In genomic region chr4:87061696-87062095, GRCm38 (mm10) we compare ENCODE assay signal across 27 mouse cellular contexts.
A peak's percentile ranks its signal among the peaks of the same experiment; 100 is the strongest.
DNase-seq lines count a peak whose midpoint lies in the region; ATAC-seq and TF ChIP-seq lines count a peak whose summit lies in the region.
"Had no signal": no experiment of that assay in that cellular context is flagged by ENCODE, and none has a peak within 500 bp of the region (broad histone marks: within the 10 kb centered on the region; RNA-seq: fewer than 3 reads in every experiment).

No protein-coding gene starts in this region.

- H3K9ac ChIP-seq in hindbrain, embryonic 15.5 days = no peak overlapping the region
- no peak overlapping the region for H3K9ac ChIP-seq in hindbrain, embryonic 12.5 days
- H3K9ac ChIP-seq in neural tube, embryonic 13.5 days = no peak overlapping the region
- H3K9ac ChIP-seq: embryonic facial prominence, embryonic 12.5 days; embryonic facial prominence, embryonic 15.5 days; forebrain, postnatal 0 days; hindbrain, embryonic 14.5 days had no signal

- no peak for TF ChIP-seq CTCF in left cerebral cortex, adult 2 months (IDR thresholded peaks at IDR 0.05)

- no peaks in the 10 kb centered on the region for H3K36me3 ChIP-seq in hindbrain, embryonic 15.5 days
- no peaks in the 10 kb centered on the region for H3K36me3 ChIP-seq in hindbrain, embryonic 12.5 days
- no peaks in the 10 kb centered on the region for H3K36me3 ChIP-seq in neural tube, embryonic 13.5 days
- H3K36me3 ChIP-seq: embryonic facial prominence, embryonic 12.5 days; embryonic facial prominence, embryonic 15.5 days; G1E; hindbrain, embryonic 10.5 days had no signal

- no peak overlapping the region for H3K4me3 ChIP-seq in hindbrain, embryonic 15.5 days
- H3K4me3 ChIP-seq in hindbrain, embryonic 12.5 days = no peak overlapping the region
- H3K4me3 ChIP-seq in left cerebral cortex, adult 2 months = no peak overlapping the region
- H3K4me3 ChIP-seq in neural tube, embryonic 13.5 days = no peak overlapping the region
- H3K4me3 ChIP-seq: embryonic facial prominence, embryonic 12.5 days; embryonic facial prominence, embryonic 15.5 days; gastrocnemius, adult 2 months; hindbrain, embryonic 10.5 days had no signal

- WGBS in hindbrain, embryonic 15.5 days = 48% methylated on average over 2 of the region's 2 CpGs
- 87% methylated on average over 2 of the region's 2 CpGs for WGBS in hindbrain, embryonic 12.5 days
- WGBS in neural tube, embryonic 13.5 days = 64% methylated on average over 2 of the region's 2 CpGs

- 0 out of 2 replicates have a peak, but pooled peaks have one; percentile 15 for ATAC-seq in hindbrain, embryonic 15.5 days (ENCODE audit: low FRiP score, low read depth)
- no peak for ATAC-seq in hindbrain, embryonic 12.5 days (ENCODE audit: low FRiP score)
- 0 out of 2 replicates have a peak, but pooled peaks have one; percentile 29 for ATAC-seq in neural tube, embryonic 13.5 days (ENCODE audit: low read depth)
- ATAC-seq in monocyte, adult 5-6 weeks (replicated peaks; ENCODE audit: insufficient number of reproducible peaks, low FRiP score, low TSS enrichment, poor library complexity, severe bottlenecking) = no peak
- ATAC-seq: forebrain, embryonic 14.5 days; forebrain, postnatal 0 days; inflammation-experienced regulatory T-cells, adult 6 months; Patski had no signal

- no peak for DNase-seq in left cerebral cortex, adult 2 months (ENCODE audit: extremely low spot score in 1 of 2, low spot score in 2 of 2)
- no peak for DNase-seq in left cerebral cortex, postnatal 36 days (ENCODE audit: low spot score in 2 of 2)
- no peak for DNase-seq in neural tube, embryonic 10.5 days (ENCODE audit: extremely low spot score, low spot score)
- DNase-seq: adrenal gland, postnatal 10 days; adrenal gland, postnatal 36 days; B cell, adult 2 months; cerebellum, adult 11 months; cerebellum, adult 2 months; forebrain, postnatal 0 days; gastrocnemius, adult 2 months; gastrocnemius, postnatal 14 days; heart, adult 11 months; heart, postnatal 36 days had no signal

- H3K4me2 ChIP-seq in hindbrain, embryonic 15.5 days = no peak overlapping the region
- H3K4me2 ChIP-seq in hindbrain, embryonic 12.5 days (replicated peaks) = no peak overlapping the region
- no peak overlapping the region for H3K4me2 ChIP-seq in neural tube, embryonic 13.5 days
- H3K4me2 ChIP-seq: embryonic facial prominence, embryonic 12.5 days; embryonic facial prominence, embryonic 15.5 days; heart, embryonic 11.5 days; hindbrain, embryonic 14.5 days had no signal

- intact Hi-C loops in left cerebral cortex, adult 2 months (cut with DNase I) = loop anchor here (1.0 kb wide), 1 partner anchor 20 kb away; no protein-coding TSS in a partner anchor
- intact Hi-C loops in left cerebral cortex, postnatal 36 days (cut with DNase I) = no loop called here

- H3K4me1 ChIP-seq in hindbrain, embryonic 15.5 days (replicated peaks) = peaks cover 23% of the 10 kb centered on the region
- H3K4me1 ChIP-seq in hindbrain, embryonic 12.5 days = peaks cover 2% of the 10 kb centered on the region; the same call in 1 of the 2 replicates
- peaks cover 29% of the 10 kb centered on the region for H3K4me1 ChIP-seq in neural tube, embryonic 13.5 days (replicated peaks)
- H3K4me1 ChIP-seq: embryonic facial prominence, embryonic 12.5 days; embryonic facial prominence, embryonic 15.5 days had no signal

- H3K27me3 ChIP-seq in hindbrain, embryonic 15.5 days = no peaks in the 10 kb centered on the region
- H3K27me3 ChIP-seq in hindbrain, embryonic 12.5 days = no peaks in the 10 kb centered on the region
- no peaks in the 10 kb centered on the region for H3K27me3 ChIP-seq in neural tube, embryonic 13.5 days
- H3K27me3 ChIP-seq: CH12.LX; embryonic facial prominence, embryonic 12.5 days; embryonic facial prominence, embryonic 15.5 days; Patski had no signal

- no peak overlapping the region for H3K27ac ChIP-seq in hindbrain, embryonic 15.5 days (replicated peaks)
- H3K27ac ChIP-seq in hindbrain, embryonic 12.5 days = no peak overlapping the region
- H3K27ac ChIP-seq in left cerebral cortex, adult 2 months = peak overlapping the region; percentile 47
- no peak overlapping the region for H3K27ac ChIP-seq in neural tube, embryonic 13.5 days (replicated peaks)
- H3K27ac ChIP-seq: embryonic facial prominence, embryonic 12.5 days; embryonic facial prominence, embryonic 15.5 days; gastrocnemius, adult 2 months; hindbrain, embryonic 10.5 days; hindbrain, embryonic 14.5 days had no signal

- no peaks in the 10 kb centered on the region for H3K9me3 ChIP-seq in hindbrain, embryonic 15.5 days
- H3K9me3 ChIP-seq in hindbrain, embryonic 12.5 days (replicated peaks) = no peaks in the 10 kb centered on the region
- H3K9me3 ChIP-seq in neural tube, embryonic 13.5 days = no peaks in the 10 kb centered on the region
- H3K9me3 ChIP-seq: embryonic facial prominence, embryonic 12.5 days; embryonic facial prominence, embryonic 15.5 days; hindbrain, embryonic 10.5 days had no signal

Comparison
In these comparisons a context has a peak if more than half of its experiments do, and no peak if none do; other contexts are left out.
1. ATAC-seq: peak in hindbrain, embryonic 15.5 days (single experiment) and neural tube, embryonic 13.5 days (single experiment); none in hindbrain, embryonic 12.5 days (single experiment) and monocyte, adult 5-6 weeks (single experiment).